Mouse (Mus musculus) limb, embryonic 10.5 days (tissue): ENCODE data around the gene Olfr134. TPM values are rescaled to one million over a fixed set of nuclear protein-coding genes. Genes with fewer than 3 reads are reported as not detected.
"Not testable (repeated sequence)": the region's sequence is repeated elsewhere in the genome, so short reads cannot be mapped to it uniquely, and the experiment has no call there.

ENCODE experiments used
- DNase-seq: peaks from one replicate; pipeline ENCODE4 v3.0.0-alpha.2; 2017; ENCODE audit warnings: low spot score
- H3K27ac ChIP-seq: fragments of 300-500 bp; sonication (generic); 2 replicates; pipeline ENCODE4 v1.5.1; 2016; ENCODE audit warnings: mild to moderate bottlenecking
- H3K27me3 ChIP-seq: fragments of 300-500 bp; sonication (generic); 2 replicates; pipeline ENCODE4 v1.6.1; 2016; ENCODE audit warnings: low read depth, mild to moderate bottlenecking; ENCODE audit not compliant: poor library complexity, severe bottlenecking
- H3K36me3 ChIP-seq: fragments of 300-500 bp; sonication (generic); 2 replicates; pipeline ENCODE4 v1.6.1; 2016; ENCODE audit warnings: mild to moderate bottlenecking, moderate library complexity
- H3K4me1 ChIP-seq: fragments of 300-500 bp; sonication (generic); 2 replicates; pipeline ENCODE4 v1.6.1; 2016
- H3K4me3 ChIP-seq: fragments of 300-500 bp; sonication (generic); 2 replicates; pipeline ENCODE4 v1.5.1; 2016; ENCODE audit warnings: mild to moderate bottlenecking, moderate library complexity
- H3K9me3 ChIP-seq: fragments of 300-500 bp; sonication (generic); replicated peaks from 2 replicates; pipeline ENCODE4 v1.6.1; 2016; ENCODE audit warnings: mild to moderate bottlenecking
- WGBS: fragments of 180-500 bp; shearing (Covaris S2); methylation state at CpG from one replicate; pipeline ENCODE4 v1.1.7; 2016; 5-methylcytosine and 5-hydroxymethylcytosine counted together
- polyA plus RNA-seq: library from polyadenylated mRNA; unstranded; fragments of >200 nt; fragmentation: Nextera tagmentation; extraction: Ambion mirVana; gene quantifications from 2 replicates; pipeline ENCODE4 v1.2.1, GENCODE M21; 2016

The Olfr134 gene
- not detected in 2 replicates for polyA plus RNA-seq

- 81% methylated on average over 3 of the region's 3 CpGs for WGBS
- H3K27me3 ChIP-seq = no peaks in the 10 kb centered on the region
- no peak within 1 kb of the TSS for H3K27ac ChIP-seq
- no peaks in the 10 kb centered on the region for H3K4me1 ChIP-seq
- no peak for DNase-seq
- H3K9me3 ChIP-seq = no peaks in the 10 kb centered on the region
- no peak within 1 kb of the TSS for H3K4me3 ChIP-seq
- H3K36me3 ChIP-seq = no peaks in the 10 kb centered on the region
Observed at GRCm38 (mm10) chr17:38171088-38171487, at the start of gene Olfr134. TSS of gene Olfr134 (plus strand) at chr17:38171388.

GRCm38 (mm10) chr17:38124199-38124598, 47.0 kb upstream of the Olfr134 start:
- not testable (repeated sequence) for DNase-seq, H3K36me3 ChIP-seq, H3K4me3 ChIP-seq, H3K27ac ChIP-seq, H3K9me3 ChIP-seq, H3K27me3 ChIP-seq, H3K4me1 ChIP-seq
- WGBS = 75% methylated on average over 1 of the region's 1 CpGs

GRCm38 (mm10) chr17:38125371-38125770, 45.8 kb upstream of the Olfr134 start:
- not testable (repeated sequence) for H3K4me3 ChIP-seq, H3K27ac ChIP-seq, H3K4me1 ChIP-seq, H3K9me3 ChIP-seq, DNase-seq, H3K36me3 ChIP-seq, H3K27me3 ChIP-seq
- 74% methylated on average over 3 of the region's 3 CpGs for WGBS

GRCm38 (mm10) chr17:38134426-38134825, 36.8 kb upstream of the Olfr134 start, which contains the start of gene Olfr132:
TSS of gene Olfr132 (minus strand) at chr17:38134526.
- Histone ChIP-seq H3K9me3 (no peaks in the 10 kb centered on the region), H3K4me3 (no peak within 1 kb of the TSS), H3K36me3 (no peaks in the 10 kb centered on the region), H3K27me3 (no peaks in the 10 kb centered on the region), H3K4me1 (no peaks in the 10 kb centered on the region), H3K27ac (no peak within 1 kb of the TSS)
- 77% methylated on average over 1 of the region's 1 CpGs for WGBS
- DNase-seq = no peak

GRCm38 (mm10) chr17:38144981-38145380, 26.2 kb upstream of the Olfr134 start, which contains the start of gene Olfr133:
TSS of gene Olfr133 (plus strand) at chr17:38145281.
- DNase-seq = no peak
- Histone ChIP-seq H3K27me3 (no peaks in the 10 kb centered on the region), H3K9me3 (no peaks in the 10 kb centered on the region), H3K27ac (no peak within 1 kb of the TSS), H3K4me3 (no peak within 1 kb of the TSS), H3K4me1 (no peaks in the 10 kb centered on the region), H3K36me3 (no peaks in the 10 kb centered on the region)
- WGBS = 85% methylated on average over 2 of the region's 2 CpGs

GRCm38 (mm10) chr17:38204035-38204434, 32.8 kb downstream of the Olfr134 start, which contains the start of gene Olfr135:
TSS of gene Olfr135 (plus strand) at chr17:38204335.
- DNase-seq = no peak
- Histone ChIP-seq H3K4me3 (no peak within 1 kb of the TSS), H3K27ac (no peak within 1 kb of the TSS), H3K27me3 (no peaks in the 10 kb centered on the region), H3K9me3 (no peaks in the 10 kb centered on the region), H3K4me1 (no peaks in the 10 kb centered on the region), H3K36me3 (no peaks in the 10 kb centered on the region)
- WGBS = 98% methylated on average over 1 of the region's 1 CpGs

Other genes with a start within 250 kb of the Olfr134 start
- gene Olfr761, start 218.3 kb upstream of the Olfr134 start, polyA plus RNA-seq = not detected in 2 replicates
- gene Olfr129, start 111.3 kb upstream of the Olfr134 start, polyA plus RNA-seq = not detected in 2 replicates
- gene Olfr130, start 107.5 kb upstream of the Olfr134 start, polyA plus RNA-seq = not detected in 2 replicates
- gene Olfr131, start 82.7 kb upstream of the Olfr134 start, polyA plus RNA-seq = not detected in 2 replicates
- not detected in 2 replicates for gene Olfr132, start 36.9 kb upstream of the Olfr134 start, polyA plus RNA-seq
- not detected in 2 replicates for gene Olfr133, start 26.1 kb upstream of the Olfr134 start, polyA plus RNA-seq
- not detected in 2 replicates for gene Olfr135, start 32.9 kb downstream of the Olfr134 start, polyA plus RNA-seq
- not detected in 2 replicates for gene Olfr138, start 89.6 kb downstream of the Olfr134 start, polyA plus RNA-seq
- gene Olfr137, start 136.2 kb downstream of the Olfr134 start, polyA plus RNA-seq = not detected in 2 replicates
- gene Olfr136, start 158.4 kb downstream of the Olfr134 start, polyA plus RNA-seq = not detected in 2 replicates
- not detected in 2 replicates for gene Esp36, start 248.8 kb downstream of the Olfr134 start, polyA plus RNA-seq